Mouse (Mus musculus) liver, postnatal 0 days (tissue): ENCODE measurements around the gene Nosip.

ENCODE experiments used
- CTCF ChIP-seq: sonication (generic); IDR thresholded peaks from 2 replicates; pipeline ENCODE4 v1.5.1; 2016; ENCODE audit warnings: antibody characterized with exemption, low read depth
- EP300 ChIP-seq: IDR thresholded peaks from 2 replicates; pipeline ENCODE4 v1.6.1; 2016; ENCODE audit warnings: antibody characterized with exemption, low read depth, mild to moderate bottlenecking

GRCm38 (mm10) chr7:45013366-45014095, 48.7 kb upstream of the Nosip start:
- TF ChIP-seq EP300 (no peak), CTCF (no peak)
